Mouse (Mus musculus) forebrain, embryonic 15.5 days (tissue): Measurements from ENCODE around the gene Cacna2d3. TPM values are rescaled to one million over a fixed set of nuclear protein-coding genes. Genes with fewer than 3 reads are reported as not detected.
A peak's percentile ranks its signal among the peaks of the same experiment; 100 is the strongest.

Experiments used
- ATAC-seq: fragments of 200-750 bp; cut with Nextera tagmentation; replicated peaks from 2 replicates; pipeline ENCODE4 v1.8.0; 2017; ENCODE audit warnings: mild to moderate bottlenecking, moderate TSS enrichment, moderate library complexity
- H3K27ac ChIP-seq: fragments of 300-500 bp; sonication (generic); replicated peaks from 2 replicates; pipeline ENCODE4 v1.5.1; 2015; ENCODE audit warnings: mild to moderate bottlenecking, inconsistent platforms
- H3K27me3 ChIP-seq: fragments of 300-500 bp; sonication (generic); 2 replicates; pipeline ENCODE4 v1.6.1; 2015; ENCODE audit warnings: inconsistent platforms
- H3K36me3 ChIP-seq: fragments of 300-500 bp; sonication (generic); 2 replicates; pipeline ENCODE4 v1.6.1; 2015; ENCODE audit warnings: mild to moderate bottlenecking, inconsistent platforms
- H3K4me1 ChIP-seq: fragments of 300-500 bp; sonication (generic); 2 replicates; pipeline ENCODE4 v1.6.1; 2015; ENCODE audit warnings: inconsistent platforms
- H3K4me2 ChIP-seq: fragments of 300-500 bp; sonication (generic); replicated peaks from 2 replicates; pipeline ENCODE4 v1.6.1; 2015; ENCODE audit warnings: mild to moderate bottlenecking, inconsistent platforms
- H3K4me3 ChIP-seq: fragments of 300-500 bp; sonication (generic); 2 replicates; pipeline ENCODE4 v1.5.1; 2015; ENCODE audit warnings: mild to moderate bottlenecking, inconsistent platforms
- H3K9ac ChIP-seq: fragments of 300-500 bp; sonication (generic); replicated peaks from 2 replicates; pipeline ENCODE4 v1.6.1; 2015; ENCODE audit warnings: mild to moderate bottlenecking, inconsistent platforms
- H3K9me3 ChIP-seq: fragments of 300-500 bp; sonication (generic); 2 replicates; pipeline ENCODE4 v1.6.1; 2016; ENCODE audit warnings: inconsistent platforms
- WGBS: fragments of 180-500 bp; shearing (Covaris S2); methylation state at CpG from one replicate; pipeline ENCODE4 v1.1.7; 2015; ENCODE audit warnings: mixed read lengths; 5-methylcytosine and 5-hydroxymethylcytosine counted together
- polyA plus RNA-seq: library from polyadenylated mRNA; unstranded; fragments of >200 nt; fragmentation: Nextera tagmentation; extraction: Ambion mirVana; gene quantifications from 2 replicates; pipeline ENCODE4 v1.2.1, GENCODE M21; 2015

Cacna2d3 gene
- polyA plus RNA-seq, 1 experiment from 2014 or later, result 28.1 TPM

GRCm38 (mm10) chr14:29062676-29063075 lies 659.0 kb downstream of the Cacna2d3 start:
- no peaks in the 10 kb centered on the region for H3K36me3 ChIP-seq
- H3K9ac ChIP-seq, result no peak overlapping the region
- ATAC-seq, result no peak
- 87% methylated on average over 2 of the region's 2 CpGs for WGBS
- H3K4me3 ChIP-seq, result no peak overlapping the region
- no peaks in the 10 kb centered on the region for H3K27me3 ChIP-seq
- no peak overlapping the region for H3K4me2 ChIP-seq
- H3K9me3 ChIP-seq, result no peaks in the 10 kb centered on the region
- H3K27ac ChIP-seq, result no peak overlapping the region
- H3K4me1 ChIP-seq, result no peaks in the 10 kb centered on the region

GRCm38 (mm10) chr14:29061491-29061890 lies 660.2 kb downstream of the Cacna2d3 start:
- H3K27me3 ChIP-seq, result no peaks in the 10 kb centered on the region
- H3K4me1 ChIP-seq, result no peaks in the 10 kb centered on the region
- WGBS, result 82% methylated on average over 1 of the region's 1 CpGs
- H3K27ac ChIP-seq, result no peak overlapping the region
- no peak overlapping the region for H3K4me2 ChIP-seq
- no peaks in the 10 kb centered on the region for H3K36me3 ChIP-seq
- no peaks in the 10 kb centered on the region for H3K9me3 ChIP-seq
- ATAC-seq, result no peak
- no peak overlapping the region for H3K9ac ChIP-seq
- H3K4me3 ChIP-seq, result no peak overlapping the region

- Histone ChIP-seq H3K4me2 (no peak overlapping the region), H3K27ac (no peak overlapping the region), H3K4me3 (no peak overlapping the region), H3K27me3 (no peaks in the 10 kb centered on the region), H3K9ac (no peak overlapping the region), H3K36me3 (no peaks in the 10 kb centered on the region), H3K9me3 (no peaks in the 10 kb centered on the region), H3K4me1 (no peaks in the 10 kb centered on the region)
- ATAC-seq, result no peak
These were observed 661.0 kb downstream of the Cacna2d3 start for GRCm38 (mm10) chr14:29060679-29061078.

- H3K27ac ChIP-seq, result no peak overlapping the region
- no peak overlapping the region for H3K4me3 ChIP-seq
- H3K36me3 ChIP-seq, result no peaks in the 10 kb centered on the region
- H3K9me3 ChIP-seq, result no peaks in the 10 kb centered on the region
- H3K4me1 ChIP-seq, result no peaks in the 10 kb centered on the region
- H3K9ac ChIP-seq, result no peak overlapping the region
- ATAC-seq, result no peak
- no peaks in the 10 kb centered on the region for H3K27me3 ChIP-seq
- 75% methylated on average over 16 of the region's 16 CpGs for WGBS
- H3K4me2 ChIP-seq, result no peak overlapping the region
These were observed 669.5 kb downstream of the Cacna2d3 start for GRCm38 (mm10) chr14:29051951-29052835.

- Histone ChIP-seq H3K4me2 (no peak overlapping the region), H3K27ac (no peak overlapping the region), H3K4me1 (peaks cover 11% of the 10 kb centered on the region), H3K27me3 (peaks cover 5% of the 10 kb centered on the region; the same call in 1 of the 2 replicates), H3K9ac (no peak overlapping the region), H3K36me3 (no peaks in the 10 kb centered on the region), H3K9me3 (no peaks in the 10 kb centered on the region), H3K4me3 (no peak overlapping the region)
- no peak for ATAC-seq
- WGBS, result 73% methylated on average over 1 of the region's 1 CpGs
These were observed 679.3 kb downstream of the Cacna2d3 start for GRCm38 (mm10) chr14:29042355-29042754.

- Histone ChIP-seq H3K36me3 (no peaks in the 10 kb centered on the region), H3K27ac (peak overlapping the region; percentile 28; the same call in 1 of the 2 replicates), H3K4me2 (no peak overlapping the region), H3K27me3 (peaks cover 5% of the 10 kb centered on the region; the same call in 1 of the 2 replicates), H3K9ac (no peak overlapping the region), H3K4me3 (no peak overlapping the region), H3K4me1 (peaks cover 11% of the 10 kb centered on the region), H3K9me3 (no peaks in the 10 kb centered on the region)
- WGBS, result 85% methylated on average over 1 of the region's 1 CpGs
- ATAC-seq, result no peak
These were observed 680.2 kb downstream of the Cacna2d3 start for GRCm38 (mm10) chr14:29041498-29041897.

- Histone ChIP-seq H3K36me3 (no peaks in the 10 kb centered on the region), H3K4me2 (no peak overlapping the region), H3K4me1 (peaks cover 11% of the 10 kb centered on the region), H3K27me3 (peaks cover 5% of the 10 kb centered on the region; the same call in 1 of the 2 replicates), H3K4me3 (no peak overlapping the region), H3K9me3 (no peaks in the 10 kb centered on the region), H3K27ac (peak overlapping the region; percentile 28), H3K9ac (no peak overlapping the region)
- WGBS, result 42% methylated on average over 9 of the region's 9 CpGs
- peak; percentile 71; the same call in 1 of the 2 replicates for ATAC-seq
These were observed 680.9 kb downstream of the Cacna2d3 start for GRCm38 (mm10) chr14:29040606-29041364.

- no peak overlapping the region for H3K9ac ChIP-seq
- H3K27ac ChIP-seq, result no peak overlapping the region
- H3K36me3 ChIP-seq, result no peaks in the 10 kb centered on the region
- no peaks in the 10 kb centered on the region for H3K9me3 ChIP-seq
- ATAC-seq, result no peak
- peaks cover 5% of the 10 kb centered on the region; the same call in 1 of the 2 replicates for H3K27me3 ChIP-seq
- H3K4me2 ChIP-seq, result no peak overlapping the region
- WGBS, result 17% methylated on average over 5 of the region's 5 CpGs
- no peak overlapping the region for H3K4me3 ChIP-seq
- peaks cover 11% of the 10 kb centered on the region for H3K4me1 ChIP-seq
These were observed 683.4 kb downstream of the Cacna2d3 start for GRCm38 (mm10) chr14:29038246-29038645.

GRCm38 (mm10) chr14:29031858-29032395 lies 689.7 kb downstream of the Cacna2d3 start:
- no peak overlapping the region for H3K27ac ChIP-seq
- H3K9me3 ChIP-seq, result no peaks in the 10 kb centered on the region
- H3K4me3 ChIP-seq, result no peak overlapping the region
- peaks cover 31% of the 10 kb centered on the region for H3K4me1 ChIP-seq
- no peak overlapping the region for H3K9ac ChIP-seq
- no peak overlapping the region for H3K4me2 ChIP-seq
- no peaks in the 10 kb centered on the region for H3K36me3 ChIP-seq
- no peaks in the 10 kb centered on the region for H3K27me3 ChIP-seq
- WGBS, result 65% methylated on average over 1 of the region's 1 CpGs
- no peak for ATAC-seq

GRCm38 (mm10) chr14:29030519-29030918 lies 691.1 kb downstream of the Cacna2d3 start:
- Histone ChIP-seq H3K27ac (peak overlapping the region; percentile 80), H3K9me3 (no peaks in the 10 kb centered on the region), H3K36me3 (no peaks in the 10 kb centered on the region), H3K9ac (no peak overlapping the region), H3K4me3 (no peak overlapping the region), H3K4me2 (no peak overlapping the region), H3K27me3 (no peaks in the 10 kb centered on the region), H3K4me1 (peaks cover 31% of the 10 kb centered on the region)
- ATAC-seq, result no peak
- WGBS, result 38% methylated on average over 9 of the region's 9 CpGs

GRCm38 (mm10) chr14:29029896-29030420 lies 691.7 kb downstream of the Cacna2d3 start:
- Histone ChIP-seq H3K27me3 (no peaks in the 10 kb centered on the region), H3K4me1 (peaks cover 31% of the 10 kb centered on the region), H3K9ac (no peak overlapping the region), H3K4me3 (no peak overlapping the region), H3K4me2 (no peak overlapping the region), H3K27ac (peak overlapping the region; percentile 80), H3K9me3 (no peaks in the 10 kb centered on the region), H3K36me3 (no peaks in the 10 kb centered on the region)
- no peak; the same call in 1 of the 2 replicates for ATAC-seq
- 63% methylated on average over 11 of the region's 11 CpGs for WGBS

GRCm38 (mm10) chr14:29029107-29029469 lies 692.6 kb downstream of the Cacna2d3 start:
- H3K27me3 ChIP-seq, result no peaks in the 10 kb centered on the region
- peaks cover 31% of the 10 kb centered on the region for H3K4me1 ChIP-seq
- H3K4me3 ChIP-seq, result no peak overlapping the region
- H3K27ac ChIP-seq, result peak overlapping the region; percentile 80
- H3K9me3 ChIP-seq, result no peaks in the 10 kb centered on the region
- H3K9ac ChIP-seq, result no peak overlapping the region
- 59% methylated on average over 2 of the region's 2 CpGs for whole genome bisulfite sequencing
- peak; percentile 68 for ATAC-seq
- H3K36me3 ChIP-seq, result no peaks in the 10 kb centered on the region
- no peak overlapping the region for H3K4me2 ChIP-seq
